Mouse (Mus musculus): ENCODE data around the gene Plcb4.

DNA sequence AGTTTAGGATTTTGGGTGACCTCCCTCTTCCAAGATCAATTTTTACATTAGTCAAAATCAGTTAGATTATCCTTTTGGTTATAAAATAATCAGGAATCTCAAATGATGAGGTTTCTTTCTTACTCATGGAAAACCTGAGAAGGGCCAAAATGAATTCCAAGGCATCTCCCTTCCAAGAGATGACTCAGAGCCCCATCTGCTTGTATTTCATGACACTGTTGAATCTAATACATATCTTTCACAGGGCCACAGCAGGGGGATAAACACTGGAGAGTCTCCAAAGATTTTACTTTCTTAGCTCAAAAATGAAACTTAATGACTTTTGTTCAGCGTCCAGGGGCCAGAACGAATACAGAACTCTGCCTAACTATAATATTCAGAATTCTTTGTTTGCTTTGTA, 17.2 kb upstream of the Plcb4 start:
- TF ChIP-seq CTCF (IDR thresholded peaks at IDR 0.05), result no peak
- TF ChIP-seq EP300 (IDR thresholded peaks at IDR 0.05), result no peak

Data from lung, postnatal 0 days (tissue).